Mouse (Mus musculus): ENCODE data around the gene Ier5l. TPM values are rescaled to one million over a fixed set of nuclear protein-coding genes. Genes with fewer than 3 reads are reported as not detected.
A peak's percentile ranks its signal among the peaks of the same experiment; 100 is the strongest.

Ier5l gene
- polyA plus RNA-seq, 1 experiment from 2014 or later, result 2.2 TPM

DNA sequence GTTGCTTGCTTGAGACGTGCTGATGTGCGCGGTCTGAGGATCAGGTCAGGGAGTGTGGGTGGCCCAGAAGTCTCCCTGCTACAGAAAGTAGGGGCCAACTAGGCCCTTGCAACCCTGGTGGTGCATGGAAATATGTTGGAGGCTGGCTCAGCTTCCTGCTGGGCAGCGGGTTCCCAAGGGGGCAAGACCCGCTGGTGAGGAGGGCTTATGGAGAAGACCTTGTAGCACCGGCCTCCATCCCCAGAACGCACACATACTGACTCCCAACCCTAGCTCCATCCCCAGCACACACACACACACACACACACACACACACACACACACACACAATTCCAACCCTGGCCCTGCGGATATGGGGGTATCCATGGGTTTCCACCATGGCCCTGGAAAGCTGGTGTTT is 3.0 kb downstream of the Ier5l start:
- H3K36me3 ChIP-seq (ENCODE audit: insufficient read depth, low read length), result no peaks in the 10 kb centered on the region
- H3K4me1 ChIP-seq (ENCODE audit: insufficient read depth, low read length), result peaks cover 46% of the 10 kb centered on the region
- no peaks in the 10 kb centered on the region for H3K9me3 ChIP-seq (ENCODE audit: low read length)
- H3K9ac ChIP-seq (replicated peaks; ENCODE audit: low read length), result peak overlapping the region; percentile 100
- H3K4me3 ChIP-seq (ENCODE audit: low read length), result peak overlapping the region; percentile 98
- no peak for ATAC-seq (ENCODE audit: low FRiP score, low TSS enrichment)
- H3K27ac ChIP-seq (ENCODE audit: low read length), result peak overlapping the region; percentile 100
- H3K27me3 ChIP-seq (ENCODE audit: insufficient read depth, low read length), result no peaks in the 10 kb centered on the region; the same call in 1 of the 2 replicates
- WGBS, result 11% methylated on average over 8 of the region's 8 CpGs
- H3K4me2 ChIP-seq (replicated peaks; ENCODE audit: low read depth, low read length), result peak overlapping the region; percentile 99

DNA sequence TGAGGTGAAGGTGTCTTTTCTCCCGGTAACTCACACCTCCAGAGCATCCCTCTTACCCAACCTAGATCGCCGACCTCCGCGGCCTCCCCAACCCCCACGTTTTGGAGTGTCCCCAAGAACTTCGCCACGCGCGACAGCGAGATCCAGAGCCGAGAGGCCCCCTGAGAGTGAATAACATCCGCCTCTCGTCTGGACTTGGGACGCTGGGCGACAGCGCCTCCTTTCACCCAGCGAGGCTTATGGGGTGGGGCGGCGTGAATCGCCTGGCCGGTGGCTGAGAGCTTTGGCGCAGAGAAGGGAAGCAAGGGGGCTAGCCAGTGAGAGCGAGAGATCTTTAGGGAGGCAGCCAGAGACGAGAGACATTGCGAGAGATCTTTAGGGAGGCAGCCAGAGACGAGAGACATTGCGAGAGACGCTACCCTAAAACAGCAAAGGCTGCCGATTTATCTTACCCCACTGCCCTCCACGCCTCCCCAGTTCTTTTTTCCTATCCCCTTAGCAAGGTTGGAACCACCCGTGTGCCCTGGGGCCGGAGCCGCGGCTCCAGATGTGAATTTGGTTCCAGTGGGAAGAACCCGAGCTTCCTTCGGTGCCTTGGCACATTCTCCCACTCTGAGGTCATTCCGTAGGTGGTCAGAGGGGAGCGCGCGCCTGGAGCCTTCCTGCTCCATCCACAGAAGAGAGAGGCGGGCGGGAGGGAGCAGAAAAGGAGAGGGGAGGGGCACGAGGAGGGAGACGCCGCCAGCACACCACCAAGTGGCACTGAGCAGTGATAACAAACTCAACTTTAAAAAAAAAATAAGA is 3.7 kb downstream of the Ier5l start:
- no peaks in the 10 kb centered on the region; the same call in 1 of the 2 replicates for H3K27me3 ChIP-seq (ENCODE audit: insufficient read depth, low read length)

DNA sequence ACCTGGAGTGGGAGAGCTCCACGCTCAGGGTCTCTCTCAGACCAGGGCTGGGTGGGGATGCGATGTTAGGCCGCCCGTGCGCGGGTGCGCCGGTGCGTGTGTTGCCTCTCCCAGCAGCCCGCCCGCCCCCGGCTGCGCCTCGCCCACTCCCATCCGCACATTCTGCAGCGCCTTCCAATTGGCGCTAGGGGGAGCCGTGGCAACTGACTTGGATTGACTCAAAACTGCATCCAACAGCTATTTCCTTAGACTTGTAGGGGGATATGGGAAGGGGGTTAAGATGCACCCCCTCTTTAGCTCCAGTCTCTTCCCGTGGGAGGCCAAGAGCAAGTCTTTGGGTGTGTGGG is 4.2 kb downstream of the Ier5l start:
- peaks cover 39% of the 10 kb centered on the region for H3K4me1 ChIP-seq (ENCODE audit: insufficient read depth, low read length)
- no peak for ATAC-seq (ENCODE audit: low FRiP score, low TSS enrichment)

More for the DNA sequence above, 3.7 kb downstream of the Ier5l start:
- ATAC-seq (ENCODE audit: low FRiP score, low TSS enrichment), result peak; percentile 14; the same call in 1 of the 2 replicates
- Histone ChIP-seq H3K4me3 (ENCODE audit: low read length) (peak overlapping the region; percentile 98), H3K4me2 (replicated peaks; ENCODE audit: low read depth, low read length) (peak overlapping the region; percentile 99), H3K27ac (ENCODE audit: low read length) (peak overlapping the region; percentile 100), H3K9me3 (ENCODE audit: low read length) (no peaks in the 10 kb centered on the region), H3K4me1 (ENCODE audit: insufficient read depth, low read length) (peaks cover 44% of the 10 kb centered on the region), H3K36me3 (ENCODE audit: insufficient read depth, low read length) (no peaks in the 10 kb centered on the region), H3K9ac (replicated peaks; ENCODE audit: low read length) (peak overlapping the region; percentile 88)
- under 1% methylated on average over 46 of the region's 46 CpGs for WGBS

DNA sequence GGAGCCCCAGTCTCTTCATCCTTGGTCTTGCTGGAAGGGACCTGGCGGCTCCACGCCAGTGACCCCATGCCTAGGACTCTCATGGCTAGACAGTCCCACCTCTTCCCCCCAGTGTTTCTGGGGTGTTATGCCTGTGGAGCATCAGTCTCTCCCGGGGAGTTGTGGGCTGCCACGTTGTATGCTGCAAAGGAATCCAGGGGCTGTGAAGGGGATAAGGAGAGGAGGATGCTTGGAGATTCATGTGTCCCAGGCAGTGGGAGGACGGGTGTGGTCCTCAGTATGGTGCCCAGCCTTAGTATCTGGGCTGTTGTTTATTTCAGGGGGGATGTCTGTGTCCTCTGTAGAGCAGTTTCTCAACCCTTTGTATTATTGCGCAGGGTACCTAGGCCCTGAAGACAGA is 5.0 kb downstream of the Ier5l start:
- Histone ChIP-seq H3K27ac (ENCODE audit: low read length) (no peak overlapping the region), H3K9me3 (ENCODE audit: low read length) (no peaks in the 10 kb centered on the region), H3K36me3 (ENCODE audit: insufficient read depth, low read length) (no peaks in the 10 kb centered on the region), H3K4me2 (replicated peaks; ENCODE audit: low read depth, low read length) (peak overlapping the region; percentile 99), H3K4me3 (ENCODE audit: low read length) (no peak overlapping the region), H3K4me1 (ENCODE audit: insufficient read depth, low read length) (peaks cover 41% of the 10 kb centered on the region), H3K27me3 (ENCODE audit: insufficient read depth, low read length) (no peaks in the 10 kb centered on the region), H3K9ac (replicated peaks; ENCODE audit: low read length) (peak overlapping the region; percentile 46)
- no peak for ATAC-seq (ENCODE audit: low FRiP score, low TSS enrichment)
- 60% methylated on average over 6 of the region's 6 CpGs for WGBS

More for the DNA sequence above, 4.2 kb downstream of the Ier5l start:
- WGBS, result 0% methylated on average over 19 of the region's 19 CpGs
- Histone ChIP-seq H3K27me3 (ENCODE audit: insufficient read depth, low read length) (no peaks in the 10 kb centered on the region), H3K4me2 (replicated peaks; ENCODE audit: low read depth, low read length) (peak overlapping the region; percentile 99), H3K36me3 (ENCODE audit: insufficient read depth, low read length) (no peaks in the 10 kb centered on the region), H3K9ac (replicated peaks; ENCODE audit: low read length) (peak overlapping the region; percentile 88), H3K4me3 (ENCODE audit: low read length) (peak overlapping the region; percentile 98), H3K27ac (ENCODE audit: low read length) (peak overlapping the region; percentile 100), H3K9me3 (ENCODE audit: low read length) (no peaks in the 10 kb centered on the region)

DNA sequence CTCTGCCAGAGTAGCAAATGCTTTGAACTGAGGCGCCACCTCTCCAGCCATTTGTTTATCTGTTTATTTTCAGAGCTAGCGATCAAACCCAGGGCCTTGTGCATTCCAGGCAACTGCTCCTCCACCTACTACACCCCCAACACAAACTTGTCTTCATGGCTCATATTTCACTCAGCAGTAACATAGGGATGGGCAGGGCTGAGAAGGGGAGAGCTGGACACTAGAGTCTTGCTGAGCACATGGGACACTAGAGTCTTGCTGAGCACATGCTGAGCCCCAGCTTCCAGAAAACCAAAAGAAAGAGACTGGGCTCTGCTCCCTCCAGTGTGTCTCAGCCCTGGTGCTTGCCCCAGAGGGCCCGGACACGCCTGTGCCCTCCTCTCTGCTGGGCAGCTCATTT is 7.2 kb downstream of the Ier5l start:
- H3K4me3 ChIP-seq (ENCODE audit: low read length), result no peak overlapping the region
- H3K4me2 ChIP-seq (replicated peaks; ENCODE audit: low read depth, low read length), result no peak overlapping the region
- H3K36me3 ChIP-seq (ENCODE audit: insufficient read depth, low read length), result no peaks in the 10 kb centered on the region
- peak overlapping the region; percentile 56 for H3K27ac ChIP-seq (ENCODE audit: low read length)
- 0 out of 2 replicates have a peak overlapping the region, but pooled peaks have one; percentile 10 for H3K9ac ChIP-seq (replicated peaks; ENCODE audit: low read length)
- ATAC-seq (ENCODE audit: low FRiP score, low TSS enrichment), result no peak
- peaks cover 53% of the 10 kb centered on the region for H3K4me1 ChIP-seq (ENCODE audit: insufficient read depth, low read length)
- 47% methylated on average over 4 of the region's 4 CpGs for WGBS
- H3K9me3 ChIP-seq (ENCODE audit: low read length), result no peaks in the 10 kb centered on the region
- no peaks in the 10 kb centered on the region for H3K27me3 ChIP-seq (ENCODE audit: insufficient read depth, low read length)

DNA sequence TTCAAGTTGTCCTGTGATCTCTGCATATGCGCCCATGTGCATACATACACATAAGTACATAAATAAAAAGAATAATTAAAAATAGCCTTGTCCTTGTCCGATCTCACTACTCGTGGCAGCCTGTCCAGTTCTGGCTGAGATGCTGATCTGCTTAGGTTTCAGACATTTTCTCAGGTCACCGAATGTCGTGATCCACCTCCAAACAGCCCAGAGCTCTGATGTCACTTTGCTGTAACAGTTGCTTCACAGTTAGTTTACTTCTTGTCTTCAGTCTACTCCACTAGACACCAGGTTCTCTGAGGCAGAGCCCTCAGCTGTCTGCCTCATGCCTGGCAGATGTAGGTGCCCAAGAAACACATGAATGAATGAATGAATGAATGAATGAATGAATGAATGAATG is 9.6 kb downstream of the Ier5l start:
- ATAC-seq (ENCODE audit: low FRiP score, low TSS enrichment), result no peak
- Histone ChIP-seq H3K9ac (replicated peaks; ENCODE audit: low read length) (peak overlapping the region; percentile 30), H3K4me3 (ENCODE audit: low read length) (peak overlapping the region; percentile 44), H3K36me3 (ENCODE audit: insufficient read depth, low read length) (no peaks in the 10 kb centered on the region), H3K27ac (ENCODE audit: low read length) (peak overlapping the region; percentile 89), H3K27me3 (ENCODE audit: insufficient read depth, low read length) (no peaks in the 10 kb centered on the region), H3K9me3 (ENCODE audit: low read length) (no peaks in the 10 kb centered on the region), H3K4me1 (ENCODE audit: insufficient read depth, low read length) (peaks cover 38% of the 10 kb centered on the region), H3K4me2 (replicated peaks; ENCODE audit: low read depth, low read length) (peak overlapping the region; percentile 58)
- 40% methylated on average over 5 of the region's 5 CpGs for WGBS

DNA sequence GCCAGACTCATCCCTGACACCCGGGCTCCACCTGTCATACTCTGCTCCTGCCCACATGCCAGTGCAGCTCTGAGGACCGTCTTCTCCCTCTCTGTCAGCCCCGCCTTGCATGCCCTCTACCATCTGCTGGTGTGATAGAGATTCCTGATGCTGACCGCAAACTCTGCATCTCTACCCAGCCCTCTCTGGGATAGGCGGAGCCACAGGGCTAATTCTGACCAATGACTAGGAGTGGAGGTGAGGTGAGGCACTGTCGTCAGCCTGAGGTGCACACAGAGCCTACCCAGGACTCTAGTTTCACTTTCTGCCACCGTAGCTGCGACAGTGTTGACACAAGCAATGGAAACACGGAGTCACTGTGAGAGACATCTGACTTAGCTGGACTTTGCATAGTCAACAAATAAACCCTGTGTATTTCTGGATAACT is 10.1 kb downstream of the Ier5l start:
- Histone ChIP-seq H3K4me2 (replicated peaks; ENCODE audit: low read depth, low read length) (peak overlapping the region; percentile 58), H3K27me3 (ENCODE audit: insufficient read depth, low read length) (no peaks in the 10 kb centered on the region), H3K4me1 (ENCODE audit: insufficient read depth, low read length) (peaks cover 35% of the 10 kb centered on the region), H3K4me3 (ENCODE audit: low read length) (peak overlapping the region; percentile 44), H3K9me3 (ENCODE audit: low read length) (no peaks in the 10 kb centered on the region), H3K9ac (replicated peaks; ENCODE audit: low read length) (peak overlapping the region; percentile 30), H3K36me3 (ENCODE audit: insufficient read depth, low read length) (no peaks in the 10 kb centered on the region), H3K27ac (ENCODE audit: low read length) (peak overlapping the region; percentile 89)
- 2% methylated on average over 9 of the region's 9 CpGs for WGBS
- ATAC-seq (ENCODE audit: low FRiP score, low TSS enrichment), result peak; percentile 93

DNA sequence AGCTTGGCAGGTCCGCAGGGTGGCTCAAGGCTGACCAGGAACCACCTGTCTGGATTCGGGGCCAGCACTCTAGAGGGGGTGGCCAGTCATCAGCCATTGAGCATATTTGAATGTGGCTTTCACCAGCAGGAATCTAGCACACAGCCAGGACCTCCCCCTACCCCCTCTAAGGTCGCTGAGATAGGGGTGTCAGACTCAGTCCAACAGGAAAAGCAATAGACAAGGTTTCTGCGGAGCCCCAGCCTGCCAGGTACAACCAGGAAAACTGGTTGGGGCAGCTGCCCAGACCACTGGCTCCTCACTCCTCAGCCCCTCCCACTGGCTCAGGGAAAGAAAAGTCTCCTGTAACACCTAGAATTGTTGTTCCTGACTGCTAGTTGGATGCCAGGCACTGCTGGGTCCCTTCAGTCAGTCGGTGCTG is 10.7 kb downstream of the Ier5l start:
- Histone ChIP-seq H3K27ac (ENCODE audit: low read length) (peak overlapping the region; percentile 89), H3K9me3 (ENCODE audit: low read length) (no peaks in the 10 kb centered on the region), H3K4me1 (ENCODE audit: insufficient read depth, low read length) (peaks cover 33% of the 10 kb centered on the region), H3K36me3 (ENCODE audit: insufficient read depth, low read length) (no peaks in the 10 kb centered on the region), H3K4me2 (replicated peaks; ENCODE audit: low read depth, low read length) (peak overlapping the region; percentile 58), H3K27me3 (ENCODE audit: insufficient read depth, low read length) (no peaks in the 10 kb centered on the region), H3K9ac (replicated peaks; ENCODE audit: low read length) (peak overlapping the region; percentile 30), H3K4me3 (ENCODE audit: low read length) (peak overlapping the region; percentile 44)
- WGBS, result 9% methylated on average over 5 of the region's 5 CpGs
- peak; percentile 60 for ATAC-seq (ENCODE audit: low FRiP score, low TSS enrichment)

DNA sequence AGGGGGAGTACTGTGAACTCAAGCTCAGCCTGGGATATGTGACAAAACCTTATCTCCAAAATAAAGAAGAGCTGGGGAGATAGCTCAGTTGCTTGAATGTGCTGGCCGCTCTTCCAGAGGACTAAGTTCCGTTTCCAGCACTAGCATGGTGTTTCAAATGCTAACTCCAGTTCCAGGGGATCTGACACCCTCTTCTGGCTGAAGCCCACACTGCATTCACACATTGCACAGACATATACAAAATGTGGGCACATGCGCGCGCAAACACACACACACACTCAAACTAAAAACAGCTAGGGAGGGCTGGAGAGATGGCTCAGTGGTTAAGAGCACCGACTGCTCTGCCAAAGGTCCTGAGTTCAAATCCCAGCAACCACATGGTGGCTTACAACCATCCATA is 14.8 kb downstream of the Ier5l start:
- Histone ChIP-seq H3K9me3 (ENCODE audit: low read length) (no peaks in the 10 kb centered on the region), H3K9ac (replicated peaks; ENCODE audit: low read length) (no peak overlapping the region), H3K36me3 (ENCODE audit: insufficient read depth, low read length) (no peaks in the 10 kb centered on the region), H3K4me1 (ENCODE audit: insufficient read depth, low read length) (peaks cover 23% of the 10 kb centered on the region), H3K4me2 (replicated peaks; ENCODE audit: low read depth, low read length) (no peak overlapping the region), H3K27me3 (ENCODE audit: insufficient read depth, low read length) (no peaks in the 10 kb centered on the region), H3K4me3 (ENCODE audit: low read length) (no peak overlapping the region), H3K27ac (ENCODE audit: low read length) (no peak overlapping the region)
- 94% methylated on average over 6 of the region's 6 CpGs for WGBS
- no peak for ATAC-seq (ENCODE audit: low FRiP score, low TSS enrichment)

DNA sequence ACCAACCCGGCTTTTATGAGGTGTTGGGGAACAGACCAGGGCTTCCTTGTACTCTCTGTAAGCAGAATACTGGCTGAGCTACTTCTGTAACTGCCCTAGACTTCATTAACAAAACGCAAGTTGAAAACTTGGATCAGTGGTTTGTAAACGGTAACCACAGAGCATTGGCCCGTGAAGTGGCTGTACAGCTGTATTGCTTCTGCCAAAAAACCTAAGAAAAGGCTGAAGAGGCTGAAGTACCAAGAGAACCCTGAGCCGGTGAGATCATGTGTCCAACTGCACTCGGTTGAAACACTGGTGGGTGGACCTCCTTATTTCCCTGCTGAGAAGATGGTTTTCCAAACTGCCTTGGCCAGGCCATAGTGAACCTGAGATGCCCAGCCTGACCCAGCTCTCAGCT is 15.7 kb downstream of the Ier5l start:
- H3K27ac ChIP-seq (ENCODE audit: low read length), result peak overlapping the region; percentile 61
- no peak for ATAC-seq (ENCODE audit: low FRiP score, low TSS enrichment)
- 55% methylated on average over 6 of the region's 6 CpGs for WGBS

More for the DNA sequence above, 15.7 kb downstream of the Ier5l start:
- Histone ChIP-seq H3K9ac (replicated peaks; ENCODE audit: low read length) (no peak overlapping the region), H3K4me3 (ENCODE audit: low read length) (no peak overlapping the region), H3K27me3 (ENCODE audit: insufficient read depth, low read length) (no peaks in the 10 kb centered on the region), H3K36me3 (ENCODE audit: insufficient read depth, low read length) (no peaks in the 10 kb centered on the region), H3K4me2 (replicated peaks; ENCODE audit: low read depth, low read length) (no peak overlapping the region), H3K4me1 (ENCODE audit: insufficient read depth, low read length) (peaks cover 14% of the 10 kb centered on the region), H3K9me3 (ENCODE audit: low read length) (no peaks in the 10 kb centered on the region)
